Mouse (Mus musculus) heart, postnatal 25 days (tissue): ENCODE measurements around the gene Tesc. TPM values are rescaled to one million over a fixed set of nuclear protein-coding genes. Genes with fewer than 3 reads are reported as not detected.

Experiments
- DNase-seq: peaks from one replicate; pipeline ENCODE4 v3.0.0; 2022; ENCODE audit warnings: low spot score
- intact Hi-C: fragments of 180-260 bp; cut with DNase I; formaldehyde crosslinking; loops from one replicate; pipeline ENCODE4 v1.15.1; 2025
- total RNA-seq, 2 experiments: library from RNA; stranded (reverse); gene quantifications; 2 replicates each; pipeline ENCODE4 v1.2.3; 2021

Tesc gene
- total RNA-seq, 2 experiments from 2014 or later: 192 to 217 TPM

GRCm38 (mm10) chr5:118065516-118066255 lies 38.1 kb downstream of the Tesc start:
- DNase-seq: no peak
- intact Hi-C loops: loop anchor here (5.0 kb wide), 1 partner anchor 38 kb away; the partner anchor contains the start of gene Tesc

- DNase-seq: no peak
- intact Hi-C loops: loop anchor here (5.0 kb wide), 1 partner anchor 40 kb away; the partner anchor contains the start of gene Tesc
Measured at GRCm38 (mm10) chr5:118066828-118067227, 39.3 kb downstream of the Tesc start.

DNA sequence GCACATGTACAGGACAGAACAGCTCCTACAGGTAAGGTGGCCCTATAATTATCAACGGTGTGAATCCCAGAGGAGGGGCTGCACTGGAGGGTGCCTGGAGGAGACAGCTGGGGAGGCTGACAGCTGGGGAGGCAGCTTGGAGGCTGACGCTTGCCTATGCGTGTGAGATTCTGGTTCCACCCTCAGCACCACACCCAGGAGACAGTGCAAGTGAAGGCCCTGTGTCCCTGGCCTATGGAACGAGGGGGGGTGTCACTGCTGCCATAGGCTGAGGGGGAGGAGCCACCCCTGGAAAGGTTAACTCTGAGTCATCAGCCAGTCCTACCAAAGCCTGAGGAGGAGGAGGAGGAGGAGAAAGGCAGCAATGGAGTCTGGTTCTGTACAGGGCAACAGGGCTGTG lies 40.0 kb downstream of the Tesc start:
- intact Hi-C loops: loop anchor here (5.0 kb wide), 1 partner anchor 40 kb away; the partner anchor contains the start of gene Tesc
- no peak for DNase-seq

DNA sequence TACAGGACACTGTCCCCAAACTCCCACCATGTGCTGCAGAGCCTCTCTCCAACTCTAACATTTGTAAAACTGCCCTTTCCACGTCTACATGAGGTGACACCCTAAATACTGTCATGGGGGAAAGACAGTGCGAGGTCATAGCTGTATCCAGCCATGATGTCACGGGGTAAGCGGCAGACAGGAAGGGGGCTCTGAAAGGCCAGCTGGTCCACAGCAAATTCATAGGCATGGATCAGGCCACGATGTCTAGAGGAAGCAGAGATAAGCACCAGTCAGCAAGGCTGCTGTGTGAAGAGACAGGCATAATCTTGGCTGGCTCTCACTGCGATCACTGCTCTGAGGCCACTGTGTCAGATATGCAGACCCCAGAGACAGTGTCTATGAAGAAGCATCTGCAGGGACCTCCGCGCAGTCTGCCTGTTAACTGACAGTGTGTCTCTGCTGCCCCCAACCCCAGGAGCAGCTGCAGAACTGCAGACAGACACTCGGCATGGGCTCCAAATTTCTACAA lies 40.5 kb downstream of the Tesc start:
- intact Hi-C loops: loop anchor here (5.0 kb wide), 1 partner anchor 41 kb away; the partner anchor contains the start of gene Tesc
- DNase-seq: no peak

DNA sequence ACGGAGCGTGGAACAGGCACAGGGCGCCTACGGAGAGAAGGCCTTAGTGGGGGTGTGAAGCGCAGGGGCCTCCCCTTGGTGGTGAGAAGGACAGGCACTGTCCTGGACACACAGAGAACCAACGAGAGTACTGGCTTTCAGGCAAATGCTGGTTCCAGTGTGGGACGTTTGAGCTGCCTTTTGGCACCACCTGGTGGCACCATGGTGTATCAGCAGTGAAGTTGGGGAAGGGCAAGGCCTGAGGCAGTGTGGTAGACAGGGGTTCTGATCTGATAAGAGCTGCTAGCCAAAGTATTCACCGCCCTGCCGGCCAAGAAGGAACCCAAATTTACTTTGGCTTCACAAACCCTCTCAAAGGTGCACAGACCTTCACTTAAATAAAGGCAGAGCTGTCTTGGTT lies 41.8 kb downstream of the Tesc start:
- intact Hi-C loops: loop anchor here (1.0 to 5.0 kb wide), 2 partner anchors 42 to 65 kb away; partner anchors contain the start of gene Tesc

GRCm38 (mm10) chr5:118071766-118072165 lies 44.2 kb downstream of the Tesc start:
- no peak for DNase-seq
- intact Hi-C loops: no loop called here

More for the DNA sequence above, 41.8 kb downstream of the Tesc start:
- no peak for DNase-seq

DNA sequence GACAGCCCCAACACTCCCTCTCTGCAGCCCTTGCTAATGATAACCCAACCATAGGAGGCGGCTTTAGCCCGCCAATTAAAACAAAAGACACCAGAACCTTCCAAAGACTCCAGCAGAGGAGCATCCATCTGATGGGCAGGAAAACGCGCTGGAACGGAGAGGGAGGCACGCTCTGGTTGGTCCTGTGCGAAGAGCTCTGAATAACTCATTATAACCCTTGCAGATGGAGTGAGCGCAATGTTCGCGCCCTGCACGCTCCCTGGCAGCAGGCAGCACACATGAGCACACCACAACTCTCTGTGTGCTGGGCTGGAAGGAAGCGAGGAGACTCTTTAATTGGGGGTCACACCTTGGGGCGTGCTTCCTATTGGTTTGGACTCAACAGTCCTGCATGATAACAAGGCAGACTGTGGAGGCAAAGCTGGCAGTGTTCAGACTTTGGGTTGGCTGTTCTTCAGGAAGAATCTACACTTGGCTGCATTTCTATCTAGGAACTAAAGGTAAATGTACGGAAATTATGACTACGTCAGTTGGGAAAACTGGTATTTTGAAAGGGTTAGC lies 45.8 kb downstream of the Tesc start:
- intact Hi-C loops: no loop called here
- no peak for DNase-seq

GRCm38 (mm10) chr5:118076721-118077592 lies 49.4 kb downstream of the Tesc start:
- DNase-seq: no peak
- intact Hi-C loops: no loop called here

DNA sequence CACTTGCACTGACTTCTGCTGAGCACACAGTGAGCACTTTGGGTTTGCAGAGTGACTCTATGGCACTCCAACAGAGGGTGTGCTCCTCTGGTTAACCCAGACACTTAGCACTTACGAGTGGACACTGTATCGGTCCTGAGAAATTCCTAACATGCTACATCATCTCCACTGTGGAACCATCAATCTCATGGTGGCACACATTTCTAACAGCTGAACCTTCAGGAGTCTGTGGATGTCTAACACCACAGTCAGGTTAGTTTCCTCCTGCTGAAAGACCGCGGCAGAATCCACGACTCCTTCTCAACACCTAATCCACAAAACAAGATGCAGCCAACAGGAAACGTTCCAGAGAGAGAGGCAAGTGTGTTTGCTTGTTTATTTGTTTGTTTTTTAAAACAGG lies 51.0 kb downstream of the Tesc start:
- no peak for DNase-seq
- intact Hi-C loops: no loop called here

GRCm38 (mm10) chr5:118079354-118079753 lies 51.8 kb downstream of the Tesc start:
- intact Hi-C loops: no loop called here
- DNase-seq: no peak

GRCm38 (mm10) chr5:118079839-118080250 lies 52.3 kb downstream of the Tesc start:
- intact Hi-C loops: no loop called here

GRCm38 (mm10) chr5:118081374-118081949 lies 53.9 kb downstream of the Tesc start:
- intact Hi-C loops: no loop called here
- DNase-seq: no peak

More at GRCm38 (mm10) chr5:118079839-118080250, 52.3 kb downstream of the Tesc start:
- no peak for DNase-seq

DNA sequence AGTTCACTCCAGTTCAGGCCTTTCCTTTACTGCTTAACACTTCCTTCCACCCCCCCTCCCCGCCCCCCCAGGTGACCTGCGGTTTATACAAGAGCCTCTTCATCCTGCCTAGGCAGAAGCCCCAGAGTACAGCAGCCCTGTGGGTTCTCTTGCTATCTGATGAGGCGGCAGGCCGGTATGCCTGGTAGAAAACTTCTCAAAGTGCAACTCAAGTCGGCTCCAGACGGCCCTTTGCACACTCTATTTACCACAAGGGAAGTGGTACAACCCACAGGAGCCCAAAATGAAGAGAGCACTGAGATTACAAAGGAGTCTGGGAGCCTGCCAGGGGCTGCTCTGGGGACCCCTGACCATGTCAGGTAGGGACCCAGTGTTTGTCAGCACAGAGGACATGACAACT lies 54.5 kb downstream of the Tesc start:
- no peak for DNase-seq
- intact Hi-C loops: no loop called here

DNA sequence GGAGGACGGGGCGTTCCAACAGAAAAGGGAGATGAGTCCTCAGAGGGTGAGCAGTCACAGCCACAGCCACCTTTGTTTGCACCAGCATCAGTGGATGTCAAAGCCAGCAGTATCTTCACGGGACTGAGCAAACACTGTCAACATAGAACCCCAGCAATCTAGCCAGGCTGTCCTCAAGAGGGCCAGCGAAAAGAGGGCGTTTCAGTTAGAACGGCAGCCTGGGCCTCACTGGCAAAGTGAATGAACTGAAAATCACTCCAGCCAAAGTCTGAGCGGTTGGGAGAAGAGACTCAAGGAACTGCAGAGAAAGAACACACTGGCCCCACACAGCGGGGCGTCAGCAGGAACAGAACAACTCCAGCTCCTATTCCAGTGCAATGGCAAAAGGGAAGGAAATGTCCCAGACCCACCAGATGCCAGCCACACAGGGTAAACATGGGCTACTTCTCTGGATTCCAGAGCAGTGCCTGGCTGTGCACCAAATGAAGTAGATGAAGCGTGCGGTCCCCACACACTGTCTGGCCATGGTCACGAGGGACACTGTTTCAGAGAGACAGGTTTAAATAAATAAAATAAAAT lies 55.6 kb downstream of the Tesc start:
- DNase-seq: no peak
- intact Hi-C loops: no loop called here

GRCm38 (mm10) chr5:118084171-118084727 lies 56.7 kb downstream of the Tesc start:
- no peak for DNase-seq
- intact Hi-C loops: no loop called here

DNA sequence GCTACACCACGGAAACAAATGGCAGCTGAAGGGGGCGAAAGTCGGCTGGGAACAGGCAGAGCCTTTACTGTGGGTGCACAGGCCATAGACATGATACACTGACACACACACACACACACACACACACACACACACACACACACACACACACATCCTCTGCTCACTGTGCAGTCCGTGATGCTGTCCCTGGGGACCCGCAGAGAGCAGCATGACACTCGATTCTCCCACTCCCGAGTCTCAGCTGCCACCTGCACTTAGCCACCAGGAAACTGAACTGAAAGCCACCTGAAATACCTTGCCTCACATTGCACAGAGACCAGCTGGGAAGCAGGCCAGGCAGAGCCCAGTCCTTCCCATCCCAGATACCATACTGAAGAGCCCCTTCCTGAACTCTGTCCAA lies 57.8 kb downstream of the Tesc start:
- intact Hi-C loops: no loop called here
- DNase-seq: no peak

- intact Hi-C loops: no loop called here
- DNase-seq: no peak
Measured at GRCm38 (mm10) chr5:118086956-118087355, 59.4 kb downstream of the Tesc start.

- DNase-seq: peak; percentile 48
- intact Hi-C loops: no loop called here
Measured at GRCm38 (mm10) chr5:118089102-118089501, 61.6 kb downstream of the Tesc start.

DNA sequence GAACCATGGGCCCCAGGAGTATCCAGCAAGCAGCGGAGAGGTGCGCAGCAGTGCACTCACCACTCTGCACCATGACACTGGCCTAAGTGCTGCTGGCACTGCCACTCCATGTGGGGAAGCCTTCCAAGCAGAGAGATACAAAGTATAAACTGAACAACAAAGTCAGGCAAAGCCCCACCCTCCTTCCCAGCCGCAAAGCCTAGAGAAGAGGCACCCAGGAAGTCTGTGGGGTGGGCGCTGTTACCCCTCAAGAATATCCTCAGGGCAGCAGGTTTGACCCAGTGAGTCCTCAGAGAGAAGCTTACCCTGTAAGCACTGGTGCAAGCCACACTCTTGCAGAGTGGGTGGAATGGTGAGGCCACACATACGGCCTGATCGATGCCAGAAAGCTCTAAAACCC lies 62.6 kb downstream of the Tesc start:
- intact Hi-C loops: loop anchor here (5.0 kb wide), 1 partner anchor 62 kb away; no protein-coding TSS in a partner anchor
- DNase-seq: no peak
